ENCODE assay signal across 31 mouse cellular contexts in genomic region chr13:73482476-73482875, GRCm38 (mm10). TPM values are rescaled to one million over a fixed set of nuclear protein-coding genes. Genes with fewer than 3 reads are reported as not detected.
DNase-seq lines count a peak whose midpoint lies in the region; ATAC-seq and TF ChIP-seq lines count a peak whose summit lies in the region.
"Had no signal": no experiment of that assay in that cellular context is flagged by ENCODE, and none has a peak within 500 bp of the region (broad histone marks: within the 10 kb centered on the region; RNA-seq: fewer than 3 reads in every experiment).

No protein-coding gene starts in this region.

- DNase-seq in liver, embryonic 11.5 days (ENCODE audit: low spot score), result no peak
- DNase-seq in liver, result no peak
- no peak for DNase-seq in liver, postnatal 0 days
- no peak for DNase-seq in layer of hippocampus, adult 18-20 months (ENCODE audit: low spot score in 2 of 2)
- no peak for DNase-seq in lung, postnatal 10 days
- DNase-seq: cerebellum, adult 18-20 months; cerebellum, postnatal 14 days; forebrain, postnatal 0 days; heart, postnatal 14 days; kidney, adult 9 months; kidney, postnatal 14 days; layer of hippocampus, postnatal 36 days; lung, adult 2 months; midbrain, embryonic 14.5 days; retina, postnatal 1 day; right cerebral cortex, postnatal 25 days; thymus, adult 18-20 months had no signal

- no peak overlapping the region for H3K4me2 ChIP-seq in liver, embryonic 11.5 days
- H3K4me2 ChIP-seq in liver, postnatal 0 days (ENCODE audit: low read depth, low read length), result no peak overlapping the region
- H3K4me2 ChIP-seq: hindbrain, embryonic 14.5 days; intestine, embryonic 15.5 days; limb, embryonic 12.5 days; neural tube, embryonic 12.5 days had no signal

- no peaks in the 10 kb centered on the region for H3K9me3 ChIP-seq in liver, embryonic 11.5 days (ENCODE audit: control insufficient read depth, low read length)
- H3K9me3 ChIP-seq in liver, postnatal 0 days (ENCODE audit: low read length), result peaks cover 4% of the 10 kb centered on the region; the same call in 1 of the 2 replicates
- H3K9me3 ChIP-seq: intestine, embryonic 15.5 days had no signal

- H3K36me3 ChIP-seq in liver, embryonic 11.5 days (ENCODE audit: control insufficient read depth, insufficient read depth, low read length), result peaks cover 26% of the 10 kb centered on the region
- peaks cover 27% of the 10 kb centered on the region for H3K36me3 ChIP-seq in liver, postnatal 0 days (replicated peaks; ENCODE audit: insufficient read depth, low read length)

- TF ChIP-seq EP300 in liver, postnatal 0 days (IDR thresholded peaks at IDR 0.05; ENCODE audit: low read depth), result no peak

- H3K4me1 ChIP-seq in liver, embryonic 11.5 days (replicated peaks; ENCODE audit: control insufficient read depth, insufficient read depth, low read length), result peaks cover 60% of the 10 kb centered on the region
- peaks cover 52% of the 10 kb centered on the region for H3K4me1 ChIP-seq in liver, postnatal 0 days (ENCODE audit: insufficient read depth)
- H3K4me1 ChIP-seq: intestine, embryonic 15.5 days; neural tube, embryonic 12.5 days had no signal

- no peak overlapping the region; the same call in 1 of the 2 replicates for H3K9ac ChIP-seq in liver, embryonic 11.5 days (ENCODE audit: low read depth, low read length)
- H3K9ac ChIP-seq in liver, postnatal 0 days (replicated peaks), result peak overlapping the region; percentile 1; the same call in 1 of the 2 replicates
- H3K9ac ChIP-seq: forebrain, postnatal 0 days; hindbrain, embryonic 14.5 days; intestine, embryonic 15.5 days; limb, embryonic 12.5 days; neural tube, embryonic 12.5 days had no signal

- ATAC-seq in liver, embryonic 11.5 days (replicated peaks; ENCODE audit: low FRiP score), result no peak
- peak; percentile 68 for ATAC-seq in activated CD4-positive, CD25-positive, alpha-beta regulatory T cell, adult 4 months
- peak; percentile 70 for ATAC-seq in inflammation-experienced regulatory T-cells, adult 6 months
- no peak for ATAC-seq in liver, postnatal 0 days
- ATAC-seq: forebrain, postnatal 0 days; intestine, embryonic 15.5 days had no signal

- no peaks in the 10 kb centered on the region for H3K27me3 ChIP-seq in liver, embryonic 11.5 days (replicated peaks; ENCODE audit: control insufficient read depth, insufficient read depth, low read length)
- H3K27me3 ChIP-seq in liver, postnatal 0 days (ENCODE audit: insufficient read depth, low read length), result no peaks in the 10 kb centered on the region
- H3K27me3 ChIP-seq: intestine, embryonic 15.5 days; limb, embryonic 12.5 days; megakaryocyte, embryonic 14.5 days; neural tube, embryonic 12.5 days had no signal

- H3K4me3 ChIP-seq in liver, embryonic 11.5 days (ENCODE audit: low read depth, low read length), result no peak overlapping the region
- no peak overlapping the region for H3K4me3 ChIP-seq in liver, postnatal 0 days (ENCODE audit: low read depth, low read length)
- H3K4me3 ChIP-seq: forebrain, embryonic 10.5 days; heart, embryonic 10.5 days; intestine, embryonic 15.5 days; layer of hippocampus, adult 2 months; limb, embryonic 12.5 days; megakaryocyte, embryonic 14.5 days; neural tube, embryonic 12.5 days had no signal

- 0 out of 2 replicates have a peak overlapping the region, but pooled peaks have one; percentile 3 for H3K27ac ChIP-seq in liver, embryonic 11.5 days (ENCODE audit: low read depth, low read length)
- no peak overlapping the region for H3K27ac ChIP-seq in liver, postnatal 0 days (ENCODE audit: low read depth)
- H3K27ac ChIP-seq: forebrain, embryonic 10.5 days; hindbrain, embryonic 14.5 days; intestine, embryonic 15.5 days; layer of hippocampus, adult 2 months; limb, embryonic 12.5 days; neural tube, embryonic 12.5 days had no signal

- no peak for TF ChIP-seq CTCF in liver, postnatal 0 days (IDR thresholded peaks at IDR 0.05; ENCODE audit: low read depth)

- 84% methylated on average over 7 of the region's 7 CpGs for WGBS in liver, embryonic 11.5 days
- WGBS in liver, postnatal 0 days (ENCODE audit: insufficient replicate concordance), result 76% methylated on average over 7 of the region's 7 CpGs

RNA-seq across cellular contexts. Expression of gene Lpcat1, which starts 15.5 kb away (rescaled TPM):
- polyA plus RNA-seq in liver, embryonic 11.5 days (2014; fragmentation: Nextera tagmentation; extraction: Ambion mirVana), result 81.9 and 84.0 TPM in 2 replicates
- 10 to 100 TPM; 22.3 to 28.0 TPM for polyA plus RNA-seq in activated CD4-positive, CD25-positive, alpha-beta regulatory T cell, adult 4 months (2017; shearing (Covaris generic))
- polyA plus RNA-seq in inflammation-experienced regulatory T-cells, adult 6 months (2017; shearing (Covaris generic)), result 10 to 100 TPM; 26.5 to 39.7 (median 36.1) TPM
- polyA plus RNA-seq in liver, postnatal 0 days (2015; fragmentation: Nextera tagmentation; extraction: Ambion mirVana), result 31.0 and 32.4 TPM in 2 replicates
- 10 to 100 TPM; 35.0 to 37.7 TPM for total RNA-seq in layer of hippocampus, adult 18-20 months (2021)

RNA-seq across cellular contexts. Expression of gene Slc6a3, which starts 54.1 kb away (rescaled TPM):
- polyA plus RNA-seq in liver, embryonic 11.5 days (2014; fragmentation: Nextera tagmentation; extraction: Ambion mirVana), result 0.70 and 1.2 TPM in 2 replicates
- not detected for polyA plus RNA-seq in activated CD4-positive, CD25-positive, alpha-beta regulatory T cell, adult 4 months (2017; shearing (Covaris generic))
- polyA plus RNA-seq in inflammation-experienced regulatory T-cells, adult 6 months (2017; shearing (Covaris generic)), result not detected
- 0.22 and 0.34 TPM in 2 replicates for polyA plus RNA-seq in liver, postnatal 0 days (2015; fragmentation: Nextera tagmentation; extraction: Ambion mirVana)
- total RNA-seq in layer of hippocampus, adult 18-20 months (2021), result under 1 TPM; 0.15 to 0.27 TPM
- total RNA-seq: adrenal gland, postnatal 4 days; gastrocnemius, adult 18-20 months; gastrocnemius, postnatal 4 days; heart, postnatal 14 days had no signal
- polyA plus RNA-seq: C2C12 had no signal

Comparison
In these comparisons a context has a peak if more than half of its experiments do, and no peak if none do; other contexts are left out.
1. ATAC-seq: peak in activated CD4-positive, CD25-positive, alpha-beta regulatory T cell, adult 4 months (single experiment) and inflammation-experienced regulatory T-cells, adult 6 months (single experiment); none in liver, embryonic 11.5 days (single experiment) and liver, postnatal 0 days (single experiment).